Mouse (Mus musculus): ENCODE data around the gene Cxcr5.

DNA sequence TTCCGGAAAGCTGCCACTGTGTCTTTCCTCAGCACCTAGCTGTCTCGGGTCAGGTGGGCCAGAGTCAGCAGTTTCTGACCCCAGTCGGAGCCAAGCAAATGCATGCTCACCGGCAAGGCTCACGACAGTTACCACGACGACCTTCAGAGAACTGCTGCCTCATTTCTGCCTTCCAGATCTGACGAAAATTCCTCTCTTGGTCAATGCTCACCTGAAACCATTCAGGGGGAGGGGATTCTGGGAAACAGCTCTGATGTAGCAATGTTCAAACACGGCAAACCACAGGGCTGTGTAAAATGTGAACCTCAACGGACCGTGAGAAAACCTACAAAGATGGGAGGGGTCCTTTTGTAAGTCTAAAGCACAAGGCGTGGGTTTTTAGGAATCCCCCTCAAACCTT is 1.3 kb upstream of the Cxcr5 start:
- TF ChIP-seq CTCF (IDR thresholded peaks at IDR 0.05; ENCODE audit: control insufficient read depth, insufficient read depth, insufficient read length), result no peak
- TF ChIP-seq FOSL1 (IDR thresholded peaks at IDR 0.05; ENCODE audit: insufficient read depth, low read length, poor library complexity, severe bottlenecking), result no peak
- TF ChIP-seq MAX (IDR thresholded peaks at IDR 0.05), result no peak
- no peak for TF ChIP-seq MYOD1 (IDR thresholded peaks at IDR 0.05; ENCODE audit: control insufficient read depth, insufficient read length, low read depth)

Measured in C2C12 (cell line).